Mouse (Mus musculus): ENCODE results near the gene Gm3336. TPM values are rescaled to one million over a fixed set of nuclear protein-coding genes. Genes with fewer than 3 reads are reported as not detected.

Gene Gm3336
- total RNA-seq, 1 experiment, result 1.8 TPM

GRCm38 (mm10) chr8:70682193-70682592 lies 36.1 kb upstream of the Gm3336 start:
- no peak for DNase-seq (ENCODE audit: low read depth, low spot score)
- no peak for TF ChIP-seq CHD2 (IDR thresholded peaks at IDR 0.05; ENCODE audit: low read depth, low read length)
- peaks cover 24% of the 10 kb centered on the region; the same call in 1 of the 2 replicates for H3K36me3 ChIP-seq (ENCODE audit: control insufficient read depth, insufficient read depth, low read length, poor library complexity, severe bottlenecking)
- in situ Hi-C loops (cut with MboI; ENCODE audit: low sequenced_read_pairs in 2 of 2, unreplicated experiment in 2 of 2), result no loop called here
- peaks cover 9 to 23% of the 10 kb centered on the region in 2 experiments; a peak in 3 of 4 replicates for H3K4me1 ChIP-seq (ENCODE audit: control insufficient read depth in 2 of 2, insufficient read depth in 2 of 2, low read length in 2 of 2, poor library complexity in 1 of 2)
- H3K9me3 ChIP-seq (ENCODE audit: control insufficient read depth, insufficient read depth, low read depth, low read length), result no peaks in the 10 kb centered on the region
- peak overlapping the region; percentile 3; the same call in 1 of the 2 replicates for H3K9ac ChIP-seq (ENCODE audit: insufficient read depth, low read depth, low read length, poor library complexity, severe bottlenecking)
- 0 out of 4 replicates have a peak overlapping the region, but pooled peaks of 1 of the 2 experiments have one; percentile 12 for H3K4me3 ChIP-seq (ENCODE audit: insufficient read depth in 1 of 2, low read depth in 1 of 2, low read length in 2 of 2, poor library complexity in 1 of 2, severe bottlenecking in 1 of 2)
- no peak overlapping the region; the same call in 1 of the 2 replicates for H3K27ac ChIP-seq (ENCODE audit: insufficient read depth, low read depth, low read length, poor library complexity, severe bottlenecking)

DNA sequence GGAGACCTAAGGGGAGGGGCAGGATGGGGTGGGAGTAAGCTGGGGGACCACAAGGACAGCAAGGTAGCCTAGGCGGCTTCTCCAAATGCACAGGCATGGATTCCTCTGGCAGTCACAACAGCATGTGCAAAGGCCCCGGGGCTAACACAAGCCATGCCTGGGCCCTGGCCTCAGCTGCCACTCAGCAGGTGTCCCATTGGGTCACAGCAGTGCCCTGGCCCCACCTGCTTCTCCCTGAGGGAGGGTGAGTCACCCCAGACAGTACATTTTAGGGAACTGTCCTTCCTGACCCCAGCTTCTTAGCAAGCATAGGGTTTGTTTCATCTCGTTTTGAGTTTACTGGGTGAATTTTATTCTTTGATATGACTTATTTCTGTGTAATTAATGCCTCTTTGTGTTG lies 35.7 kb upstream of the Gm3336 start:
- no peak overlapping the region; the same call in 1 of the 2 replicates for H3K27ac ChIP-seq (ENCODE audit: insufficient read depth, low read depth, low read length, poor library complexity, severe bottlenecking)
- TF ChIP-seq MAFK (IDR thresholded peaks at IDR 0.05; ENCODE audit: insufficient read depth, low read depth, low read length) (no peak), ZNF384 (IDR thresholded peaks at IDR 0.05; ENCODE audit: low read depth, low read length) (no peak), HCFC1 (IDR thresholded peaks at IDR 0.05; ENCODE audit: borderline replicate concordance, insufficient read depth, low read length) (no peak), CHD2 (IDR thresholded peaks at IDR 0.05; ENCODE audit: low read depth, low read length) (no peak), ZC3H11A (IDR thresholded peaks at IDR 0.05; ENCODE audit: borderline replicate concordance, low read depth, low read length) (no peak)
- H3K4me1 ChIP-seq (ENCODE audit: control insufficient read depth in 2 of 2, insufficient read depth in 2 of 2, low read length in 2 of 2, poor library complexity in 1 of 2), result peaks cover 9 to 22% of the 10 kb centered on the region in 2 experiments; a peak in 3 of 4 replicates
- in situ Hi-C loops (cut with MboI; ENCODE audit: low sequenced_read_pairs in 2 of 2, unreplicated experiment in 2 of 2), result no loop called here
- peaks cover 20% of the 10 kb centered on the region; the same call in 1 of the 2 replicates for H3K36me3 ChIP-seq (ENCODE audit: control insufficient read depth, insufficient read depth, low read length, poor library complexity, severe bottlenecking)
- no peak overlapping the region for H3K4me3 ChIP-seq (ENCODE audit: insufficient read depth in 1 of 2, low read depth in 1 of 2, low read length in 2 of 2, poor library complexity in 1 of 2, severe bottlenecking in 1 of 2)
- no peaks in the 10 kb centered on the region for H3K9me3 ChIP-seq (ENCODE audit: control insufficient read depth, insufficient read depth, low read depth, low read length)
- no peak for DNase-seq (ENCODE audit: low read depth, low spot score)
- H3K9ac ChIP-seq (ENCODE audit: insufficient read depth, low read depth, low read length, poor library complexity, severe bottlenecking), result peak overlapping the region; percentile 3; the same call in 1 of the 2 replicates

DNA sequence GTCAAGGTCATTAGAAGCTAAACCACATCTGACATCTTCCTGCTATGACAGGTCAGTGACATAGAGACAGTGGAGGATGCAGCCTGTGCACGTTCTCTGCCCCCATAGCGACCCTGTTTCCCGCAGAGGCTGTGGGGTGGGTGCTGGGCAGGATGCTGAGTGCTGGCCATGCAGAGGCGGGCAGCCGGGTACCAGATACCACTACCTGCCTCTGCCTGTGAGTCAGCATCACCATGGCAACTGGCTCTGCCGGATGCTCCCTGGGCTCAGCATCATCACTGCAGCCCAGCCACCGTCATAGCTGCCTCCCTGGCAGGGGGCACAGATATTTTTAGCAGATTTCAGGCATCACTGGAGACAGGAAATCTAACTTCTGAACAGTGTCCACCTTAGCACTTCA lies 34.1 kb upstream of the Gm3336 start:
- H3K4me3 ChIP-seq (ENCODE audit: insufficient read depth in 1 of 2, low read depth in 1 of 2, low read length in 2 of 2, poor library complexity in 1 of 2, severe bottlenecking in 1 of 2), result no peak overlapping the region
- no peak overlapping the region for H3K27ac ChIP-seq (ENCODE audit: insufficient read depth, low read depth, low read length, poor library complexity, severe bottlenecking)
- no peak for TF ChIP-seq CHD2 (IDR thresholded peaks at IDR 0.05; ENCODE audit: low read depth, low read length)
- TF ChIP-seq MAFK (IDR thresholded peaks at IDR 0.05; ENCODE audit: insufficient read depth, low read depth, low read length), result no peak
- TF ChIP-seq ZNF384 (IDR thresholded peaks at IDR 0.05; ENCODE audit: low read depth, low read length), result no peak
- no peak for TF ChIP-seq ZC3H11A (IDR thresholded peaks at IDR 0.05; ENCODE audit: borderline replicate concordance, low read depth, low read length)
- in situ Hi-C loops (cut with MboI; ENCODE audit: low sequenced_read_pairs in 2 of 2, unreplicated experiment in 2 of 2), result no loop called here
- H3K4me1 ChIP-seq (ENCODE audit: control insufficient read depth in 2 of 2, insufficient read depth in 2 of 2, low read length in 2 of 2, poor library complexity in 1 of 2), result peaks cover 9 to 17% of the 10 kb centered on the region in 2 experiments; a peak in 3 of 4 replicates
- H3K9ac ChIP-seq (ENCODE audit: insufficient read depth, low read depth, low read length, poor library complexity, severe bottlenecking), result no peak overlapping the region
- H3K36me3 ChIP-seq (ENCODE audit: control insufficient read depth, insufficient read depth, low read length, poor library complexity, severe bottlenecking), result peaks cover 5% of the 10 kb centered on the region; the same call in 1 of the 2 replicates
- DNase-seq (ENCODE audit: low read depth, low spot score), result no peak
- no peaks in the 10 kb centered on the region for H3K9me3 ChIP-seq (ENCODE audit: control insufficient read depth, insufficient read depth, low read depth, low read length)

- DNase-seq (ENCODE audit: low read depth, low spot score), result no peak
- H3K27ac ChIP-seq (ENCODE audit: insufficient read depth, low read depth, low read length, poor library complexity, severe bottlenecking), result no peak overlapping the region
- H3K4me1 ChIP-seq (ENCODE audit: control insufficient read depth in 2 of 2, insufficient read depth in 2 of 2, low read length in 2 of 2, poor library complexity in 1 of 2), result peaks cover 6 to 9% of the 10 kb centered on the region in 2 experiments; a peak in 3 of 4 replicates
- H3K36me3 ChIP-seq (ENCODE audit: control insufficient read depth, insufficient read depth, low read length, poor library complexity, severe bottlenecking), result no peaks in the 10 kb centered on the region
- TF ChIP-seq ZNF384 (IDR thresholded peaks at IDR 0.05; ENCODE audit: low read depth, low read length), result no peak
- TF ChIP-seq MAFK (IDR thresholded peaks at IDR 0.05; ENCODE audit: insufficient read depth, low read depth, low read length), result no peak
- no peak overlapping the region for H3K9ac ChIP-seq (ENCODE audit: insufficient read depth, low read depth, low read length, poor library complexity, severe bottlenecking)
- no peaks in the 10 kb centered on the region for H3K9me3 ChIP-seq (ENCODE audit: control insufficient read depth, insufficient read depth, low read depth, low read length)
- in situ Hi-C loops (cut with MboI; ENCODE audit: low sequenced_read_pairs in 2 of 2, unreplicated experiment in 2 of 2), result no loop called here
- H3K4me3 ChIP-seq (ENCODE audit: insufficient read depth in 1 of 2, low read depth in 1 of 2, low read length in 2 of 2, poor library complexity in 1 of 2, severe bottlenecking in 1 of 2), result no peak overlapping the region
These were observed 30.8 kb upstream of the Gm3336 start for GRCm38 (mm10) chr8:70687576-70687975.

- Histone ChIP-seq H3K9ac (ENCODE audit: insufficient read depth, low read depth, low read length, poor library complexity, severe bottlenecking) (no peak overlapping the region), H3K27ac (ENCODE audit: insufficient read depth, low read depth, low read length, poor library complexity, severe bottlenecking) (no peak overlapping the region), H3K4me1 (ENCODE audit: control insufficient read depth in 2 of 2, insufficient read depth in 2 of 2, low read length in 2 of 2, poor library complexity in 1 of 2) (peaks cover 6 to 10% of the 10 kb centered on the region in 2 experiments; a peak in 3 of 4 replicates), H3K4me3 (ENCODE audit: insufficient read depth in 1 of 2, low read depth in 1 of 2, low read length in 2 of 2, poor library complexity in 1 of 2, severe bottlenecking in 1 of 2) (no peak overlapping the region), H3K9me3 (ENCODE audit: control insufficient read depth, insufficient read depth, low read depth, low read length) (no peaks in the 10 kb centered on the region), H3K36me3 (ENCODE audit: control insufficient read depth, insufficient read depth, low read length, poor library complexity, severe bottlenecking) (no peaks in the 10 kb centered on the region)
- DNase-seq (ENCODE audit: low read depth, low spot score), result no peak
- in situ Hi-C loops (cut with MboI; ENCODE audit: low sequenced_read_pairs in 2 of 2, unreplicated experiment in 2 of 2), result no loop called here
- TF ChIP-seq CHD2 (IDR thresholded peaks at IDR 0.05; ENCODE audit: low read depth, low read length) (no peak), MAFK (IDR thresholded peaks at IDR 0.05; ENCODE audit: insufficient read depth, low read depth, low read length) (no peak), HCFC1 (IDR thresholded peaks at IDR 0.05; ENCODE audit: borderline replicate concordance, insufficient read depth, low read length) (no peak), ZNF384 (IDR thresholded peaks at IDR 0.05; ENCODE audit: low read depth, low read length) (no peak), ZC3H11A (IDR thresholded peaks at IDR 0.05; ENCODE audit: borderline replicate concordance, low read depth, low read length) (no peak)
These were observed 30.2 kb upstream of the Gm3336 start for GRCm38 (mm10) chr8:70688136-70688535.

All from ES-E14 (cell line).